Mouse (Mus musculus) kidney, embryonic 14.5 days (tissue): ENCODE measurements around the gene Ttc39b. TPM values are rescaled to one million over a fixed set of nuclear protein-coding genes. Genes with fewer than 3 reads are reported as not detected.

Experiments used
- ATAC-seq: fragments of 200-750 bp; cut with Nextera tagmentation; 2 replicates; pipeline ENCODE4 v1.8.0; 2017; ENCODE audit warnings: moderate number of reproducible peaks, mild to moderate bottlenecking, moderate TSS enrichment, moderate library complexity; ENCODE audit not compliant: low FRiP score, low TSS enrichment
- H3K27ac ChIP-seq: fragments of 300-500 bp; sonication (generic); 2 replicates; pipeline ENCODE4 v1.5.1; 2014; ENCODE audit warnings: low read depth, mild to moderate bottlenecking, low read length, moderate library complexity, mixed read lengths
- H3K27me3 ChIP-seq: fragments of 300-500 bp; sonication (generic); 2 replicates; pipeline ENCODE4 v1.6.1; 2014; ENCODE audit warnings: mild to moderate bottlenecking, low read length; ENCODE audit not compliant: control insufficient read depth, insufficient read depth
- H3K36me3 ChIP-seq: fragments of 300-500 bp; sonication (generic); 2 replicates; pipeline ENCODE4 v1.6.1; 2014; ENCODE audit warnings: low read length, mixed read lengths; ENCODE audit not compliant: control insufficient read depth, insufficient read depth
- H3K4me1 ChIP-seq: fragments of 300-500 bp; sonication (generic); 2 replicates; pipeline ENCODE4 v1.6.1; 2014; ENCODE audit warnings: low read length, mixed read lengths; ENCODE audit not compliant: control insufficient read depth, insufficient read depth
- H3K4me2 ChIP-seq: fragments of 300-500 bp; sonication (generic); replicated peaks from 2 replicates; pipeline ENCODE4 v1.6.1; 2014; ENCODE audit warnings: low read depth, mild to moderate bottlenecking, low read length
- H3K4me3 ChIP-seq: fragments of 300-500 bp; sonication (generic); 2 replicates; pipeline ENCODE4 v1.5.1; 2014; ENCODE audit warnings: mild to moderate bottlenecking, low read length
- H3K9ac ChIP-seq: fragments of 300-500 bp; sonication (generic); 2 replicates; pipeline ENCODE4 v1.6.1; 2014; ENCODE audit warnings: low read depth, mild to moderate bottlenecking, low read length, moderate library complexity
- H3K9me3 ChIP-seq: fragments of 300-500 bp; sonication (generic); 2 replicates; pipeline ENCODE4 v1.6.1; 2016; ENCODE audit warnings: low read length; ENCODE audit not compliant: control insufficient read depth
- WGBS: fragments of 180-500 bp; shearing (Covaris S2); extraction: QIAGEN DNeasy Blood & Tissue Kit; methylation state at CpG from one replicate; pipeline ENCODE4 v1.1.7; 2014; 5-methylcytosine and 5-hydroxymethylcytosine counted together
- polyA plus RNA-seq: library from polyadenylated mRNA; unstranded; fragments of >200 nt; fragmentation: Nextera tagmentation; extraction: Ambion mirVana; gene quantifications from 2 replicates; pipeline ENCODE4 v1.2.1, GENCODE M21; 2014

Gene Ttc39b
- polyA plus RNA-seq, 1 experiment from 2014 or later: 2.3 TPM

DNA sequence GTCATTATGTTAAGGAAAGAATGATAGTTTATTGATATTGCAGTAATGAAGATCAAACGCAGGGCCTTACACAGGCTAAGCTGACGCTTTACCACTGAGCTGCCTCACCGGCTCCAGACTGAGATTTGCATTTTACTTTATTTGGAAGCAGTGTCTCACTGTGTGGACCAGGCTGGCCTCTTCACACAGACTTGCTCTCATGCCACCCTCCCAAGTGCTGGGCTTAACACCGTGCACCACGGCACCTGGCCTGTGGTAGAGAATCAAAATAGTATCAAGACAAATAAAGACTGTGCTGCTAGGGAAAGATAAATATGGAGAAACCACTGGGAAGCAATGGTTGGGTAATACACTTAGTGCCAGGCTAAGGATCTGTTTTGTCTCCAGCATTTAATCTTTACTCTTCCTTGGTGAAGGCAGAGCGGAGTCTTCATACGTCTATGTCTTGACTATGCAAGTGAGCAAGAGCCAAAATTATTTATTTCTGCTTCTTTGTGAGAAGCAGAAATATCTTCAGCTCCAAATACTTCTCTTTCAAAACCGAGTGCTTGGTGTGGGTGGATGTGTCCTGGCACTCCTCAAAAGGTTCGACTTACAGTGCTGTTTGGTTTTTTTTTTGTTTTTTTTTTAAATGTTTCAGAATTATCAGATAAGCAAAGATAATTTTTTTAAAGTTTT lies 19.2 kb upstream of the Ttc39b start:
- no peak for ATAC-seq
- no peak overlapping the region for H3K4me3 ChIP-seq

GRCm38 (mm10) chr4:83342268-83342970 lies 18.4 kb upstream of the Ttc39b start:
- 56% methylated on average over 14 of the region's 14 CpGs for WGBS
- no peaks in the 10 kb centered on the region for H3K9me3 ChIP-seq
- no peak overlapping the region for H3K4me3 ChIP-seq
- no peaks in the 10 kb centered on the region for H3K36me3 ChIP-seq
- no peak overlapping the region for H3K27ac ChIP-seq
- no peak overlapping the region for H3K4me2 ChIP-seq
- H3K27me3 ChIP-seq: no peaks in the 10 kb centered on the region
- H3K4me1 ChIP-seq: no peaks in the 10 kb centered on the region
- ATAC-seq: no peak
- no peak overlapping the region for H3K9ac ChIP-seq

More for the DNA sequence above, 19.2 kb upstream of the Ttc39b start:
- Histone ChIP-seq H3K9me3 (no peaks in the 10 kb centered on the region), H3K27me3 (no peaks in the 10 kb centered on the region), H3K9ac (no peak overlapping the region), H3K4me1 (no peaks in the 10 kb centered on the region), H3K4me2 (no peak overlapping the region), H3K27ac (no peak overlapping the region), H3K36me3 (no peaks in the 10 kb centered on the region)
- WGBS: 80% methylated on average over 9 of the region's 9 CpGs

DNA sequence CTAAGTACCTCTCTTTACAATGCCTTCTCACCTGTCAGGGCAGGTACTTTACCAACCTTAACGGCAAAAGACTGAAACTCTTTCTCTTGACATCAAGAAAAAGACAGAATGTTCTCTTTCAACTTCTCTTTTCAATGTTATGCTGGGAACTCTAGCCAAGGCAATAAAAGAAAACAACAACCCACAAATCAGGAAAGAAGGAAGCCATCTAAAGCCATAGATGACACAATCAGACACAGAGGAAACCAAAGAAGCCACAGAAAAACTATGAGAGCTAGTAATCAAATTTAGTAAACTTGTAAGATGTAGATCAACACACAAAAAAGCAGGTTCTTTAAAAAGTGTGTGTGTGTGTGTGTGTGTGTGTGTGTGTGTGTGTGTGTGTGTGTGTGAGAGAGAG lies 15.3 kb upstream of the Ttc39b start:
- 77% methylated on average over 1 of the region's 1 CpGs for WGBS
- H3K36me3 ChIP-seq: no peaks in the 10 kb centered on the region
- H3K4me3 ChIP-seq: no peak overlapping the region

DNA sequence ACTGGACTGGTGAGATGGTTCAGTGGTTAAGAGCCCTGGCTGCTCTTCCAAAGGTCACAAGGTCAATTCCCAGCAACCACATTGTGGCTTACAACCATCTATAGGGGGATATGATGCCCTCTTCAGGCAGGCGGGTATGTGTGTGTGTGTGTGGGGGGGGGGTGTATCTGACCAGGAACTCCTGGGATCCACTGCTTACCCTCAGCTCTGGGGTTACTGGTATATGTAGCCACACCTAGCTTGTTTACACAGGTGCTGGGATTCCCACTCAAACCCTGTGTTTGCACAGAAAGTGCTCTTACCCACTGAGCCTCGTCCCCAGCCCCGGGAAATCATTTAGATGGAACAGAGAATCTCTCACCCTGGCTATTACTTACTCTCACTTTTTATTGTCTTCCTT lies 13.7 kb upstream of the Ttc39b start:
- Histone ChIP-seq H3K4me2 (no peak overlapping the region), H3K36me3 (no peaks in the 10 kb centered on the region), H3K27ac (no peak overlapping the region), H3K4me3 (no peak overlapping the region), H3K27me3 (no peaks in the 10 kb centered on the region), H3K9ac (no peak overlapping the region), H3K9me3 (no peaks in the 10 kb centered on the region), H3K4me1 (no peaks in the 10 kb centered on the region)
- WGBS: 46% methylated on average over 3 of the region's 3 CpGs
- ATAC-seq: no peak

More for the DNA sequence above, 15.3 kb upstream of the Ttc39b start:
- no peaks in the 10 kb centered on the region for H3K9me3 ChIP-seq
- no peaks in the 10 kb centered on the region for H3K4me1 ChIP-seq
- no peak overlapping the region for H3K9ac ChIP-seq
- H3K27me3 ChIP-seq: no peaks in the 10 kb centered on the region
- H3K4me2 ChIP-seq: no peak overlapping the region
- no peak overlapping the region for H3K27ac ChIP-seq
- ATAC-seq: no peak

GRCm38 (mm10) chr4:83330369-83330768 lies 6.3 kb upstream of the Ttc39b start:
- no peak overlapping the region for H3K4me3 ChIP-seq
- no peaks in the 10 kb centered on the region for H3K9me3 ChIP-seq
- 72% methylated on average over 4 of the region's 4 CpGs for WGBS
- H3K9ac ChIP-seq: no peak overlapping the region
- no peak overlapping the region for H3K27ac ChIP-seq
- no peak for ATAC-seq
- no peaks in the 10 kb centered on the region for H3K36me3 ChIP-seq
- peaks cover 9% of the 10 kb centered on the region; the same call in 1 of the 2 replicates for H3K4me1 ChIP-seq
- H3K4me2 ChIP-seq: no peak overlapping the region
- peaks cover 2% of the 10 kb centered on the region; the same call in 1 of the 2 replicates for H3K27me3 ChIP-seq

DNA sequence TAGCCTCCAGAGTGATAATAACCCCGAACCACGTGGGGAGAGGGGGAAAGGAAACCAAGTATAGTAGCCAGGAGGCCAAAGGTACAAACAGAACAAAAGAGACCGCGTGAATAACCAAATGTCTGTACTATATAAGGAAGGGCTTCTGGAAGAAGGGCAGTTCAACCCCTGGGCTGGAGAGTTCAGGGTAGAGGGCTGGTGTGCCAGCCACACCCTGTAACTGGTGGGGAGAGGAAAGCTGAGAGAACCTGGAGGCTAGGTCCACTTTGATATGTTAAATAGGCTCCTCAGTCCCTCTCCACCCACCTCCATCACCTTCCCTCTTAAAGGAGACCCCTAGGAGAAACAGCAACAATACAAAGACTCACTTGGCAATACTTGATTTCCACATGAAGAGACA lies 5.6 kb upstream of the Ttc39b start:
- WGBS: 45% methylated on average over 4 of the region's 4 CpGs

GRCm38 (mm10) chr4:83328026-83328945 lies 4.2 kb upstream of the Ttc39b start:
- Histone ChIP-seq H3K27ac (no peak overlapping the region), H3K4me1 (peaks cover 9% of the 10 kb centered on the region; the same call in 1 of the 2 replicates), H3K27me3 (peaks cover 7% of the 10 kb centered on the region; the same call in 1 of the 2 replicates), H3K36me3 (no peaks in the 10 kb centered on the region), H3K9ac (no peak overlapping the region), H3K4me2 (no peak overlapping the region), H3K9me3 (no peaks in the 10 kb centered on the region), H3K4me3 (no peak overlapping the region)
- WGBS: 20% methylated on average over 9 of the region's 9 CpGs
- no peak for ATAC-seq

More for the DNA sequence above, 5.6 kb upstream of the Ttc39b start:
- Histone ChIP-seq H3K27ac (no peak overlapping the region), H3K4me3 (no peak overlapping the region), H3K27me3 (peaks cover 7% of the 10 kb centered on the region; the same call in 1 of the 2 replicates), H3K9ac (no peak overlapping the region), H3K36me3 (no peaks in the 10 kb centered on the region), H3K9me3 (no peaks in the 10 kb centered on the region), H3K4me2 (no peak overlapping the region), H3K4me1 (peaks cover 9% of the 10 kb centered on the region; the same call in 1 of the 2 replicates)
- ATAC-seq: no peak

DNA sequence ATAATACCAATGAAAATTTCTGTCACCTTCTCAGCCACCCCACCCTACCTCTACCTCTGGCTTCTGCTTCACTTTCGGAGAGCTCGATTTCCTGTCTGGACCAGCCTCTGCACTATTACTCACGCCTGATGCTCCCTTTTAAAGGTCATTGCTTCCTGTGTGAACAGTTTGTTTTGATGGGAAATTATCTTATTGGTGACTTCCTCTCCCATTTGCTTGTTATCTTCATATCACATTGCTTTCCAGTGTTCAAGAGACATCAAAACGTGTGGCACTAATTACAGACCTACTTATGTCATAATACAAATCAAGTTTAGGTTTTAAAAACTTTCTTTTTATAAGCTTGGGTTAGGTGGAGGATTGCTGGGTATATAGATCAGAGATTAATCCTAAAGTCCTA lies 3.5 kb upstream of the Ttc39b start:
- H3K4me3 ChIP-seq: no peak overlapping the region
- H3K4me2 ChIP-seq: no peak overlapping the region
- H3K27me3 ChIP-seq: peaks cover 11% of the 10 kb centered on the region; the same call in 1 of the 2 replicates
- no peak overlapping the region for H3K9ac ChIP-seq
- H3K27ac ChIP-seq: no peak overlapping the region
- no peaks in the 10 kb centered on the region for H3K9me3 ChIP-seq
- no peaks in the 10 kb centered on the region for H3K36me3 ChIP-seq
- 28% methylated on average over 4 of the region's 4 CpGs for WGBS
- no peak for ATAC-seq
- H3K4me1 ChIP-seq: peaks cover 12% of the 10 kb centered on the region; the same call in 1 of the 2 replicates
